In genomic region chr7:142456806-142457205, GRCm38 (mm10) we compare ENCODE assay signal across 10 mouse cellular contexts. TPM values are rescaled to one million over a fixed set of nuclear protein-coding genes. Genes with fewer than 3 reads are reported as not detected.
DNase-seq lines count a peak whose midpoint lies in the region; ATAC-seq lines count a peak whose summit lies in the region.
"Had no signal": no experiment of that assay in that cellular context is flagged by ENCODE, and none has a peak within 500 bp of the region (broad histone marks: within the 10 kb centered on the region; RNA-seq: fewer than 3 reads in every experiment).

No protein-coding gene starts in this region.

- H3K4me1 ChIP-seq in embryonic facial prominence, embryonic 10.5 days: peaks cover 69% of the 10 kb centered on the region
- peaks cover 83% of the 10 kb centered on the region for H3K4me1 ChIP-seq in heart, embryonic 10.5 days
- peaks cover 46% of the 10 kb centered on the region for H3K4me1 ChIP-seq in limb, embryonic 12.5 days (replicated peaks)

- DNase-seq in heart, adult 11 months: peak; percentile 93
- DNase-seq in heart, adult 9 months (ENCODE audit: low spot score in 2 of 2): no peak
- DNase-seq in embryonic facial prominence, embryonic 10.5 days (ENCODE audit: low spot score): no peak
- peak; percentile 83 for DNase-seq in heart, embryonic 10.5 days (ENCODE audit: low spot score)
- no peak for DNase-seq in yolk sac, embryonic 10.5 days (ENCODE audit: low spot score)
- no peak for DNase-seq in right cerebral cortex, postnatal 14 days
- DNase-seq in right cerebral cortex, postnatal 25 days: no peak

- no peak overlapping the region for H3K4me2 ChIP-seq in limb, embryonic 12.5 days

- no peaks in the 10 kb centered on the region for H3K27me3 ChIP-seq in embryonic facial prominence, embryonic 10.5 days (replicated peaks; ENCODE audit: low read depth, poor library complexity, severe bottlenecking)
- H3K27me3 ChIP-seq in heart, embryonic 10.5 days (ENCODE audit: insufficient read depth, poor library complexity, severe bottlenecking): no peaks in the 10 kb centered on the region
- H3K27me3 ChIP-seq in limb, embryonic 12.5 days: no peaks in the 10 kb centered on the region

- H3K9ac ChIP-seq in limb, embryonic 12.5 days (replicated peaks): no peak overlapping the region

- WGBS in embryonic facial prominence, embryonic 10.5 days: 81% methylated on average over 3 of the region's 3 CpGs
- WGBS in heart, embryonic 10.5 days: 16% methylated on average over 3 of the region's 3 CpGs
- 84% methylated on average over 3 of the region's 3 CpGs for WGBS in limb, embryonic 12.5 days

- H3K27ac ChIP-seq in embryonic facial prominence, embryonic 10.5 days (replicated peaks): peak overlapping the region; percentile 93
- H3K27ac ChIP-seq in heart, embryonic 10.5 days: peak overlapping the region; percentile 92
- H3K27ac ChIP-seq in limb, embryonic 12.5 days: peak overlapping the region; percentile 91

- no peaks in the 10 kb centered on the region for H3K9me3 ChIP-seq in embryonic facial prominence, embryonic 10.5 days
- no peaks in the 10 kb centered on the region for H3K9me3 ChIP-seq in heart, embryonic 10.5 days
- H3K9me3 ChIP-seq in limb, embryonic 12.5 days: no peaks in the 10 kb centered on the region

- no peak overlapping the region for H3K4me3 ChIP-seq in embryonic facial prominence, embryonic 10.5 days
- no peak overlapping the region for H3K4me3 ChIP-seq in heart, embryonic 10.5 days
- H3K4me3 ChIP-seq in limb, embryonic 12.5 days (replicated peaks): no peak overlapping the region

- H3K36me3 ChIP-seq in embryonic facial prominence, embryonic 10.5 days (replicated peaks): no peaks in the 10 kb centered on the region
- H3K36me3 ChIP-seq in heart, embryonic 10.5 days: no peaks in the 10 kb centered on the region
- H3K36me3 ChIP-seq in limb, embryonic 12.5 days: no peaks in the 10 kb centered on the region

- ATAC-seq in limb, embryonic 12.5 days (ENCODE audit: insufficient number of reproducible peaks, insufficient read depth, low FRiP score, low TSS enrichment, low read depth): no peak
- ATAC-seq: CD4-positive, CD25-positive, alpha-beta regulatory T cell, adult 4 months had no signal

RNA-seq across cellular contexts. Expression of gene Lsp1, which starts 3.8 kb away (rescaled TPM):
- 20.9 and 21.4 TPM in 2 replicates for polyA plus RNA-seq in embryonic facial prominence, embryonic 10.5 days (2016; fragmentation: Nextera tagmentation; extraction: Ambion mirVana)
- 32.0 and 36.9 TPM in 2 replicates for polyA plus RNA-seq in heart, embryonic 10.5 days (2016; fragmentation: Nextera tagmentation; extraction: Ambion mirVana)
- 30.2 and 30.3 TPM in 2 replicates for polyA plus RNA-seq in limb, embryonic 12.5 days (2016; fragmentation: Nextera tagmentation; extraction: Ambion mirVana)

RNA-seq across cellular contexts. Expression of gene Tnni2, which starts 15.2 kb away (rescaled TPM):
- 1.7 and 2.5 TPM in 2 replicates for polyA plus RNA-seq in embryonic facial prominence, embryonic 10.5 days (2016; fragmentation: Nextera tagmentation; extraction: Ambion mirVana)
- 51.9 and 56.4 TPM in 2 replicates for polyA plus RNA-seq in heart, embryonic 10.5 days (2016; fragmentation: Nextera tagmentation; extraction: Ambion mirVana)
- polyA plus RNA-seq in limb, embryonic 12.5 days (2016; fragmentation: Nextera tagmentation; extraction: Ambion mirVana): 14.4 and 15.3 TPM in 2 replicates
- polyA plus RNA-seq: CD4-positive, CD25-positive, alpha-beta regulatory T cell, adult 4 months; liver, adult 2 months had no signal

RNA-seq across cellular contexts. Expression of gene Syt8, which starts 22.2 kb away (rescaled TPM):
- polyA plus RNA-seq in embryonic facial prominence, embryonic 10.5 days (2016; fragmentation: Nextera tagmentation; extraction: Ambion mirVana): not detected in 2 replicates
- polyA plus RNA-seq in heart, embryonic 10.5 days (2016; fragmentation: Nextera tagmentation; extraction: Ambion mirVana): 0.38 and 1.3 TPM in 2 replicates
- polyA plus RNA-seq in limb, embryonic 12.5 days (2016; fragmentation: Nextera tagmentation; extraction: Ambion mirVana): 0.60 TPM in 1 of 2 replicates, not detected in the other
- polyA plus RNA-seq: CD4-positive, CD25-positive, alpha-beta regulatory T cell, adult 4 months; liver, adult 2 months had no signal

RNA-seq across cellular contexts. Expression of gene Tnnt3, which starts 41.8 kb away (rescaled TPM):
- 1.4 and 1.6 TPM in 2 replicates for polyA plus RNA-seq in embryonic facial prominence, embryonic 10.5 days (2016; fragmentation: Nextera tagmentation; extraction: Ambion mirVana)
- polyA plus RNA-seq in heart, embryonic 10.5 days (2016; fragmentation: Nextera tagmentation; extraction: Ambion mirVana): 9.5 and 10.4 TPM in 2 replicates
- 14.3 and 17.3 TPM in 2 replicates for polyA plus RNA-seq in limb, embryonic 12.5 days (2016; fragmentation: Nextera tagmentation; extraction: Ambion mirVana)
- polyA plus RNA-seq: liver, adult 2 months had no signal

Comparison
In these comparisons a context has a peak if more than half of its experiments do, and no peak if none do; other contexts are left out.
1. DNase-seq: peak in heart, adult 11 months (single experiment) and heart, embryonic 10.5 days (single experiment); none in heart, adult 9 months (0 of 2), embryonic facial prominence, embryonic 10.5 days (single experiment), yolk sac, embryonic 10.5 days (single experiment), right cerebral cortex, postnatal 14 days (single experiment) and right cerebral cortex, postnatal 25 days (single experiment).
2. Peak in every context shown above with its lines, with median percentiles within 50 percentile points of each other: H3K27ac ChIP-seq.